Mouse (Mus musculus) hindbrain, embryonic 15.5 days (tissue): ENCODE data around the gene Gm21173. TPM values are rescaled to one million over a fixed set of nuclear protein-coding genes. Genes with fewer than 3 reads are reported as not detected.
"Not testable (repeated sequence)": the region's sequence is repeated elsewhere in the genome, so short reads cannot be mapped to it uniquely, and the experiment has no call there.

ENCODE experiments used
- ATAC-seq: fragments of 200-750 bp; cut with Nextera tagmentation; 2 replicates; pipeline ENCODE4 v1.8.0; 2017; ENCODE audit warnings: low read depth, moderate number of reproducible peaks, moderate TSS enrichment; ENCODE audit not compliant: low FRiP score
- H3K27ac ChIP-seq: fragments of 300-500 bp; sonication (generic); replicated peaks from 2 replicates; pipeline ENCODE4 v1.5.1; 2015; ENCODE audit warnings: mild to moderate bottlenecking, inconsistent platforms
- H3K27me3 ChIP-seq: fragments of 300-500 bp; sonication (generic); 2 replicates; pipeline ENCODE4 v1.6.1; 2015; ENCODE audit warnings: control low read depth, inconsistent platforms
- H3K36me3 ChIP-seq: fragments of 300-500 bp; sonication (generic); 2 replicates; pipeline ENCODE4 v1.6.1; 2015; ENCODE audit warnings: control low read depth, inconsistent platforms
- H3K4me1 ChIP-seq: fragments of 300-500 bp; sonication (generic); replicated peaks from 2 replicates; pipeline ENCODE4 v1.6.1; 2015; ENCODE audit warnings: control low read depth, inconsistent platforms
- H3K4me2 ChIP-seq: fragments of 300-500 bp; sonication (generic); 2 replicates; pipeline ENCODE4 v1.6.1; 2015; ENCODE audit warnings: moderate library complexity, mild to moderate bottlenecking, inconsistent platforms
- H3K4me3 ChIP-seq: fragments of 300-500 bp; sonication (generic); 2 replicates; pipeline ENCODE4 v1.5.1; 2015; ENCODE audit warnings: mild to moderate bottlenecking, inconsistent platforms
- H3K9ac ChIP-seq: fragments of 300-500 bp; sonication (generic); 2 replicates; pipeline ENCODE4 v1.6.1; 2015; ENCODE audit warnings: inconsistent platforms
- H3K9me3 ChIP-seq: fragments of 300-500 bp; sonication (generic); 2 replicates; pipeline ENCODE4 v1.6.1; 2016; ENCODE audit warnings: control low read depth, inconsistent platforms
- WGBS: fragments of 180-500 bp; shearing (Covaris S2); methylation state at CpG from one replicate; pipeline ENCODE4 v1.1.7; 2015; 5-methylcytosine and 5-hydroxymethylcytosine counted together
- polyA plus RNA-seq: library from polyadenylated mRNA; unstranded; fragments of >200 nt; fragmentation: Nextera tagmentation; extraction: Ambion mirVana; gene quantifications from 2 replicates; pipeline ENCODE4 v1.2.1, GENCODE M21; 2015

The Gm21173 gene
- not detected in 2 replicates for polyA plus RNA-seq

DNA sequence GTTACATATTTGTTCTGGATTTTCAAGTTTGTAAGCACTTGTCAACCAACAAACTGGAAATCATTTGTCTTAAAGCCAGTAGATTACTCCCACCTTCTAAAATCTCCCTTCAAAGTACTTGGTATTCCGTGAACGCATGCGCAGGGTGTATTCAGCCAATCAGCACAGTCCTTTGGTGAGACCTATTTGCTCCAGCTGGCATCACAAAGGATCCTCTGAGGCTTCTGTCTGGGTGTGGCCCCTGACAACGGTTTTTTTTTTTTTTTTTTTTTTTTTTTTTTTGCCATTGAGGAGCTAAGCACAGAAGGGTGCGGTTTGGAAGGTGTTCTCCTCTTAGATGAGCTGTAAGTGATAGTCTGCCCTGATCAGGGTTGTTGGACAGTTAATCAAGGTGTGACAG lies at the start of gene Gm21173:
Gene Gm21173 (plus strand): TSS at position 301 of the 400 bp plus-strand sequence.
- H3K4me2 ChIP-seq, H3K36me3 ChIP-seq, H3K9me3 ChIP-seq, ATAC-seq, H3K27me3 ChIP-seq, H3K27ac ChIP-seq, H3K4me3 ChIP-seq, H3K9ac ChIP-seq, H3K4me1 ChIP-seq: not testable (repeated sequence)
- no CpG with 5 or more reads among the region's 5 CpGs for WGBS
